Mouse (Mus musculus) heart, embryonic 10.5 days (tissue): Measurements from ENCODE around the gene Abca13. TPM values are rescaled to one million over a fixed set of nuclear protein-coding genes. Genes with fewer than 3 reads are reported as not detected.
"Not testable (repeated sequence)": the region's sequence is repeated elsewhere in the genome, so short reads cannot be mapped to it uniquely, and the experiment has no call there.

Source experiments
- DNase-seq: peaks from one replicate; pipeline ENCODE4 v3.0.0-alpha.2; 2017; ENCODE audit warnings: low spot score
- H3K27ac ChIP-seq: fragments of 300-500 bp; sonication (generic); 2 replicates; pipeline ENCODE4 v1.5.1; 2016; ENCODE audit warnings: mild to moderate bottlenecking
- H3K27me3 ChIP-seq: fragments of 300-500 bp; sonication (generic); 2 replicates; pipeline ENCODE4 v1.6.1; 2016; ENCODE audit warnings: mild to moderate bottlenecking; ENCODE audit not compliant: poor library complexity, insufficient read depth, severe bottlenecking
- H3K36me3 ChIP-seq: fragments of 300-500 bp; sonication (generic); 2 replicates; pipeline ENCODE4 v1.6.1; 2016; ENCODE audit warnings: mild to moderate bottlenecking, moderate library complexity
- H3K4me1 ChIP-seq: fragments of 300-500 bp; sonication (generic); 2 replicates; pipeline ENCODE4 v1.6.1; 2016; ENCODE audit warnings: mild to moderate bottlenecking
- H3K4me3 ChIP-seq: fragments of 300-500 bp; sonication (generic); 2 replicates; pipeline ENCODE4 v1.5.1; 2016; ENCODE audit warnings: mild to moderate bottlenecking, moderate library complexity
- H3K9me3 ChIP-seq: fragments of 300-500 bp; sonication (generic); 2 replicates; pipeline ENCODE4 v1.6.1; 2016; ENCODE audit warnings: mild to moderate bottlenecking, moderate library complexity
- whole genome bisulfite sequencing: fragments of 180-500 bp; shearing (Covaris S2); methylation state at CpG from one replicate; pipeline ENCODE4 v1.1.7; 2016; 5-methylcytosine and 5-hydroxymethylcytosine counted together
- polyA plus RNA-seq: library from polyadenylated mRNA; unstranded; fragments of >200 nt; fragmentation: Nextera tagmentation; extraction: Ambion mirVana; gene quantifications from 2 replicates; pipeline ENCODE4 v1.2.1, GENCODE M21; 2016

Gene Abca13
- 0.01 TPM in 1 of 2 replicates, not detected in the other for polyA plus RNA-seq

GRCm38 (mm10) chr11:9191555-9192131 is at the start of gene Abca13:
TSS of gene Abca13 (plus strand) at chr11:9191942.
- H3K9me3 ChIP-seq, result no peaks in the 10 kb centered on the region
- H3K27ac ChIP-seq, result no peak within 1 kb of the TSS
- no peaks in the 10 kb centered on the region for H3K4me1 ChIP-seq
- no peaks in the 10 kb centered on the region for H3K36me3 ChIP-seq
- no peak within 1 kb of the TSS for H3K4me3 ChIP-seq
- no peak for DNase-seq
- 53% methylated on average over 12 of the region's 12 CpGs for WGBS
- no peaks in the 10 kb centered on the region; the same call in 1 of the 2 replicates for H3K27me3 ChIP-seq

- DNase-seq, result no peak
- H3K27ac ChIP-seq, result no peak overlapping the region
- WGBS, result 77% methylated on average over 2 of the region's 2 CpGs
- H3K9me3 ChIP-seq, result no peaks in the 10 kb centered on the region
- H3K4me3 ChIP-seq, result no peak overlapping the region
- no peaks in the 10 kb centered on the region for H3K4me1 ChIP-seq
- no peaks in the 10 kb centered on the region for H3K36me3 ChIP-seq
- H3K27me3 ChIP-seq, result no peaks in the 10 kb centered on the region
Measured at GRCm38 (mm10) chr11:9145113-9145512, 46.6 kb upstream of the Abca13 start.

- Histone ChIP-seq H3K27ac (no peak overlapping the region), H3K9me3 (no peaks in the 10 kb centered on the region), H3K4me1 (no peaks in the 10 kb centered on the region), H3K4me3 (no peak overlapping the region), H3K27me3 (no peaks in the 10 kb centered on the region), H3K36me3 (no peaks in the 10 kb centered on the region)
- DNase-seq, result no peak
- 80% methylated on average over 4 of the region's 4 CpGs for WGBS
Measured at GRCm38 (mm10) chr11:9146115-9146514, 45.6 kb upstream of the Abca13 start.

- no peaks in the 10 kb centered on the region for H3K27me3 ChIP-seq
- 77% methylated on average over 1 of the region's 1 CpGs for WGBS
Measured at GRCm38 (mm10) chr11:9146683-9147082, 45.1 kb upstream of the Abca13 start.

GRCm38 (mm10) chr11:9148206-9148605 is 43.5 kb upstream of the Abca13 start:
- Histone ChIP-seq H3K36me3 (no peaks in the 10 kb centered on the region), H3K27ac (no peak overlapping the region), H3K9me3 (no peaks in the 10 kb centered on the region), H3K27me3 (no peaks in the 10 kb centered on the region), H3K4me1 (no peaks in the 10 kb centered on the region), H3K4me3 (no peak overlapping the region)
- 69% methylated on average over 2 of the region's 2 CpGs for WGBS
- no peak for DNase-seq

More at GRCm38 (mm10) chr11:9146683-9147082, 45.1 kb upstream of the Abca13 start:
- Histone ChIP-seq H3K27ac (no peak overlapping the region), H3K4me3 (no peak overlapping the region), H3K4me1 (no peaks in the 10 kb centered on the region), H3K9me3 (no peaks in the 10 kb centered on the region), H3K36me3 (no peaks in the 10 kb centered on the region)
- DNase-seq, result no peak

- WGBS, result 75% methylated on average over 25 of the region's 25 CpGs
- H3K27me3 ChIP-seq, H3K9me3 ChIP-seq, H3K4me3 ChIP-seq, H3K27ac ChIP-seq, DNase-seq, H3K36me3 ChIP-seq, H3K4me1 ChIP-seq: not testable (repeated sequence)
Measured at GRCm38 (mm10) chr11:9150403-9150802, 41.3 kb upstream of the Abca13 start.

- no peaks in the 10 kb centered on the region for H3K9me3 ChIP-seq
- H3K4me3 ChIP-seq, result no peak overlapping the region
- no peak overlapping the region for H3K27ac ChIP-seq
- no peak for DNase-seq
- no peaks in the 10 kb centered on the region for H3K27me3 ChIP-seq
- no peaks in the 10 kb centered on the region for H3K4me1 ChIP-seq
- 68% methylated on average over 3 of the region's 3 CpGs for WGBS
- H3K36me3 ChIP-seq, result no peaks in the 10 kb centered on the region
Measured at GRCm38 (mm10) chr11:9159953-9160352, 31.8 kb upstream of the Abca13 start.

GRCm38 (mm10) chr11:9167331-9167730 is 24.4 kb upstream of the Abca13 start:
- WGBS, result 86% methylated on average over 2 of the region's 2 CpGs
- Histone ChIP-seq H3K27ac (no peak overlapping the region), H3K4me1 (no peaks in the 10 kb centered on the region), H3K27me3 (no peaks in the 10 kb centered on the region), H3K36me3 (no peaks in the 10 kb centered on the region), H3K4me3 (no peak overlapping the region), H3K9me3 (no peaks in the 10 kb centered on the region)
- no peak for DNase-seq

GRCm38 (mm10) chr11:9181477-9181876 is 10.3 kb upstream of the Abca13 start:
- no peak overlapping the region for H3K27ac ChIP-seq
- no peaks in the 10 kb centered on the region for H3K27me3 ChIP-seq
- DNase-seq, result no peak
- 73% methylated on average over 1 of the region's 1 CpGs for WGBS
- H3K9me3 ChIP-seq, result no peaks in the 10 kb centered on the region
- no peaks in the 10 kb centered on the region for H3K36me3 ChIP-seq
- no peak overlapping the region for H3K4me3 ChIP-seq
- H3K4me1 ChIP-seq, result peaks cover 2% of the 10 kb centered on the region; the same call in 1 of the 2 replicates

- not testable (repeated sequence) for H3K9me3 ChIP-seq, H3K36me3 ChIP-seq, H3K4me3 ChIP-seq, H3K27me3 ChIP-seq, H3K4me1 ChIP-seq, DNase-seq, H3K27ac ChIP-seq
Measured at GRCm38 (mm10) chr11:9189471-9189870, 2.3 kb upstream of the Abca13 start.

GRCm38 (mm10) chr11:9190772-9191554 is 779 bp upstream of the Abca13 start:
- Histone ChIP-seq H3K27me3 (no peaks in the 10 kb centered on the region; the same call in 1 of the 2 replicates), H3K36me3 (no peaks in the 10 kb centered on the region), H3K27ac (no peak overlapping the region), H3K4me1 (no peaks in the 10 kb centered on the region), H3K9me3 (no peaks in the 10 kb centered on the region), H3K4me3 (no peak overlapping the region)
- WGBS, result 56% methylated on average over 11 of the region's 11 CpGs
- no peak for DNase-seq

GRCm38 (mm10) chr11:9194861-9195260 is 3.1 kb downstream of the Abca13 start:
- H3K4me3 ChIP-seq, result no peak overlapping the region
- no peaks in the 10 kb centered on the region for H3K36me3 ChIP-seq
- WGBS, result 87% methylated on average over 3 of the region's 3 CpGs
- no peaks in the 10 kb centered on the region for H3K4me1 ChIP-seq
- DNase-seq, result no peak
- H3K27ac ChIP-seq, result no peak overlapping the region
- no peaks in the 10 kb centered on the region for H3K9me3 ChIP-seq
- no peaks in the 10 kb centered on the region for H3K27me3 ChIP-seq

GRCm38 (mm10) chr11:9199868-9200267 is 8.1 kb downstream of the Abca13 start:
- H3K4me3 ChIP-seq, result no peak overlapping the region
- WGBS, result 61% methylated on average over 2 of the region's 2 CpGs

More at GRCm38 (mm10) chr11:9199868-9200267, 8.1 kb downstream of the Abca13 start:
- Histone ChIP-seq H3K9me3 (no peaks in the 10 kb centered on the region), H3K27ac (no peak overlapping the region), H3K27me3 (no peaks in the 10 kb centered on the region), H3K36me3 (no peaks in the 10 kb centered on the region), H3K4me1 (no peaks in the 10 kb centered on the region)
- no peak for DNase-seq
